Comparison of ENCODE assay signal across 23 mouse cellular contexts in the genomic region with DNA sequence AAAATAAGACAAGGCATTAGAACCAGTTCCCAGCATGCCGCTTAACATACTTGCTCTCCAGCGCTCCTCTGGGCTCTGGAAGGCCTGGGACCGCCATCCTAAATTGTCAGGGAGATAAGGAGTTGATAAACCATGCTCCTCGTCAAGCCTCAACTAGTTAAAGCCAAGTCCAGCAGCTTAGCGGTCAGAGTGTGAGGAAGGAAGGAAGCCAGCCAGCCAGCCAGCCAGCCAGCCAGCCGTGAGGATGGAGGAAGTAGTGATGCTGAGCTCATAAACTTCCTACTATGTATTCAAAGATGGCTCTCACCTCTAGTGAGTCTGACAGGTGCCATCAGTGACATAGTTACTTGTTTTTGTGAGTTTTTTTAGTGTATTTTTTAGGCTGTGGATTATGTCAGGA. TPM values are rescaled to one million over a fixed set of nuclear protein-coding genes. Genes with fewer than 3 reads are reported as not detected.
A peak's percentile ranks its signal among the peaks of the same experiment; 100 is the strongest.
DNase-seq lines count a peak whose midpoint lies in the region; ATAC-seq and TF ChIP-seq lines count a peak whose summit lies in the region.
"Had no signal": no experiment of that assay in that cellular context is flagged by ENCODE, and none has a peak within 500 bp of the region (broad histone marks: within the 10 kb centered on the region; RNA-seq: fewer than 3 reads in every experiment).

No protein-coding gene starts in this region.

- no peak overlapping the region for H3K4me3 ChIP-seq in heart, embryonic 13.5 days
- no peak overlapping the region for H3K4me3 ChIP-seq in heart, embryonic 10.5 days
- H3K4me3 ChIP-seq in layer of hippocampus, adult 2 months = no peak overlapping the region
- H3K4me3 ChIP-seq in MEL (ENCODE audit: control insufficient read depth in 1 of 2, insufficient read depth in 1 of 2, low read depth in 2 of 2, low read length in 2 of 2) = no peak overlapping the region
- no peak overlapping the region for H3K4me3 ChIP-seq in liver, postnatal 0 days (ENCODE audit: low read depth, low read length)
- H3K4me3 ChIP-seq: embryonic facial prominence, embryonic 13.5 days; hindbrain, embryonic 12.5 days; left cerebral cortex, adult 2 months; myocyte; stomach, embryonic 15.5 days had no signal

- ATAC-seq in heart, embryonic 13.5 days (ENCODE audit: extremely low read depth, insufficient number of reproducible peaks, low FRiP score, low TSS enrichment) = no peak
- no peak for ATAC-seq in liver, postnatal 0 days
- ATAC-seq: CD4-positive, CD25-positive, alpha-beta regulatory T cell, adult 4 months; forebrain, embryonic 14.5 days; inflammation-experienced regulatory T-cells, adult 6 months had no signal

- peak overlapping the region; percentile 63 for H3K9ac ChIP-seq in heart, embryonic 13.5 days
- H3K9ac ChIP-seq in MEL (ENCODE audit: control insufficient read depth, low read depth, low read length, poor library complexity, severe bottlenecking) = no peak overlapping the region
- no peak overlapping the region for H3K9ac ChIP-seq in liver, postnatal 0 days (replicated peaks)
- H3K9ac ChIP-seq: embryonic facial prominence, embryonic 13.5 days; hindbrain, embryonic 12.5 days; stomach, embryonic 15.5 days had no signal

- no peaks in the 10 kb centered on the region for H3K9me3 ChIP-seq in heart, embryonic 13.5 days
- no peaks in the 10 kb centered on the region for H3K9me3 ChIP-seq in heart, embryonic 10.5 days
- no peaks in the 10 kb centered on the region for H3K9me3 ChIP-seq in MEL (replicated peaks; ENCODE audit: insufficient read depth, low read length)
- no peaks in the 10 kb centered on the region for H3K9me3 ChIP-seq in liver, postnatal 0 days (ENCODE audit: low read length)
- H3K9me3 ChIP-seq: embryonic facial prominence, embryonic 13.5 days; G1E; hindbrain, embryonic 12.5 days; stomach, embryonic 15.5 days had no signal

- 23% methylated on average over 6 of the region's 6 CpGs for WGBS in heart, embryonic 13.5 days
- WGBS in heart, embryonic 10.5 days = 30% methylated on average over 6 of the region's 6 CpGs
- 59% methylated on average over 6 of the region's 6 CpGs for WGBS in liver, postnatal 0 days (ENCODE audit: insufficient replicate concordance)

- no peaks in the 10 kb centered on the region for H3K27me3 ChIP-seq in heart, embryonic 13.5 days (replicated peaks)
- H3K27me3 ChIP-seq in heart, embryonic 10.5 days (ENCODE audit: insufficient read depth, poor library complexity, severe bottlenecking) = no peaks in the 10 kb centered on the region
- no peaks in the 10 kb centered on the region for H3K27me3 ChIP-seq in MEL (ENCODE audit: control insufficient read depth in 1 of 2, insufficient read depth in 2 of 2, low read length in 2 of 2)
- no peaks in the 10 kb centered on the region for H3K27me3 ChIP-seq in liver, postnatal 0 days (ENCODE audit: insufficient read depth, low read length)
- H3K27me3 ChIP-seq: embryonic facial prominence, embryonic 13.5 days; hindbrain, embryonic 12.5 days; stomach, embryonic 15.5 days had no signal

- no peak overlapping the region for H3K4me2 ChIP-seq in heart, embryonic 13.5 days
- H3K4me2 ChIP-seq in liver, postnatal 0 days (ENCODE audit: low read depth, low read length) = no peak overlapping the region
- H3K4me2 ChIP-seq: embryonic facial prominence, embryonic 13.5 days; hindbrain, embryonic 12.5 days; stomach, embryonic 15.5 days had no signal

- TF ChIP-seq CTCF in layer of hippocampus, adult 2 months (conservative IDR thresholded peaks at IDR 0.05) = no peak
- no peak for TF ChIP-seq CTCF in MEL (IDR thresholded peaks at IDR 0.05 in 2 of 3, conservative IDR thresholded peaks at IDR 0.05 in 1 of 3; ENCODE audit: control insufficient read depth in 1 of 3, insufficient read depth in 1 of 3, low read depth in 2 of 3, low read length in 3 of 3, poor library complexity in 1 of 3, severe bottlenecking in 1 of 3)
- TF ChIP-seq CTCF in liver, postnatal 0 days (IDR thresholded peaks at IDR 0.05; ENCODE audit: low read depth) = no peak

- peak overlapping the region; percentile 70 for H3K27ac ChIP-seq in heart, embryonic 13.5 days (replicated peaks)
- H3K27ac ChIP-seq in heart, embryonic 10.5 days = no peak overlapping the region; the same call in 1 of the 2 replicates
- H3K27ac ChIP-seq in layer of hippocampus, adult 2 months = peak overlapping the region; percentile 53; the same call in 1 of the 2 replicates
- no peak overlapping the region for H3K27ac ChIP-seq in MEL (ENCODE audit: control insufficient read depth, low read depth, low read length)
- H3K27ac ChIP-seq in liver, postnatal 0 days (ENCODE audit: low read depth) = peak overlapping the region; percentile 30; the same call in 1 of the 2 replicates
- H3K27ac ChIP-seq: embryonic facial prominence, embryonic 13.5 days; hindbrain, embryonic 12.5 days; left cerebral cortex, adult 2 months; stomach, embryonic 15.5 days had no signal

- no peak for TF ChIP-seq RAD21 in MEL (IDR thresholded peaks at IDR 0.05; ENCODE audit: low read depth, low read length)

- H3K4me1 ChIP-seq in heart, embryonic 13.5 days = peaks cover 57% of the 10 kb centered on the region
- H3K4me1 ChIP-seq in heart, embryonic 10.5 days = peaks cover 46% of the 10 kb centered on the region
- H3K4me1 ChIP-seq in MEL (ENCODE audit: control insufficient read depth in 1 of 2, insufficient read depth in 2 of 2, low read length in 2 of 2) = peaks cover 3 to 9% of the 10 kb centered on the region in 2 experiments; a peak in 3 of 4 replicates
- peaks cover 25% of the 10 kb centered on the region for H3K4me1 ChIP-seq in liver, postnatal 0 days (ENCODE audit: insufficient read depth)

- peaks cover 87% of the 10 kb centered on the region for H3K36me3 ChIP-seq in heart, embryonic 13.5 days
- H3K36me3 ChIP-seq in heart, embryonic 10.5 days = peaks cover 91% of the 10 kb centered on the region
- peaks cover 2 to 25% of the 10 kb centered on the region in 2 experiments; a peak in 3 of 4 replicates for H3K36me3 ChIP-seq in MEL (ENCODE audit: control insufficient read depth in 1 of 2, insufficient read depth in 2 of 2, low read length in 2 of 2)
- H3K36me3 ChIP-seq in liver, postnatal 0 days (replicated peaks; ENCODE audit: insufficient read depth, low read length) = peaks cover 68% of the 10 kb centered on the region

- no peak for TF ChIP-seq POLR2A in MEL (IDR thresholded peaks at IDR 0.05; ENCODE audit: control insufficient read depth in 1 of 2, insufficient read depth in 1 of 2, low read depth in 1 of 2, low read length in 2 of 2, poor library complexity in 1 of 2)

- no peak for DNase-seq in heart, embryonic 10.5 days (ENCODE audit: low spot score)
- no peak for DNase-seq in layer of hippocampus, adult 2 months (ENCODE audit: low spot score in 2 of 2)
- DNase-seq in layer of hippocampus, postnatal 36 days = no peak
- DNase-seq in MEL (ENCODE audit: low read depth, low spot score) (peak; percentile 5), MN1 (ENCODE audit: low spot score) (no peak)
- DNase-seq in liver, postnatal 0 days = no peak
- DNase-seq in embryo, embryonic 10.5 days (ENCODE audit: low spot score) = no peak
- DNase-seq: adrenal gland, postnatal 36 days; cerebellum, postnatal 10 days; kidney, adult 8-10 months; left cerebral cortex, postnatal 4 days; midbrain, embryonic 14.5 days; thymus, adult 18-20 months had no signal

- peaks cover 13% of the 10 kb centered on the region for H3K79me2 ChIP-seq in MEL (ENCODE audit: control insufficient read depth, insufficient read depth, low read length, poor library complexity)

- TF ChIP-seq EP300 in MEL (IDR thresholded peaks at IDR 0.05; ENCODE audit: low read depth in 1 of 2, low read length in 2 of 2) = no peak
- TF ChIP-seq EP300 in liver, postnatal 0 days (IDR thresholded peaks at IDR 0.05; ENCODE audit: low read depth) = no peak

TF ChIP-seq in MEL, 35 proteins besides CTCF, POLR2A, EP300 and RAD21:
- TF ChIP-seq ZKSCAN1 (IDR thresholded peaks at IDR 0.05; ENCODE audit: low read depth, low read length) = peak; percentile 56; the same call in 1 of the 2 replicates
- TF ChIP-seq SIN3A (IDR thresholded peaks at IDR 0.05; ENCODE audit: low read length) = no peak
- no peak for TF ChIP-seq RCOR1 (IDR thresholded peaks at IDR 0.05; ENCODE audit: low read depth, low read length)
- TF ChIP-seq USF1 (IDR thresholded peaks at IDR 0.05; ENCODE audit: low read depth, low read length) = no peak
- TF ChIP-seq BHLHE40 (IDR thresholded peaks at IDR 0.05; ENCODE audit: borderline replicate concordance, low read depth, low read length) = no peak
- no peak for TF ChIP-seq MEF2A (IDR thresholded peaks at IDR 0.05; ENCODE audit: extremely low read depth, insufficient replicate concordance, low read depth, low read length, poor library complexity, severe bottlenecking)
- no peak for TF ChIP-seq CHD1 (IDR thresholded peaks at IDR 0.05; ENCODE audit: low read depth, low read length)

RNA-seq across cellular contexts. Expression of a gene that starts 5.5 kb away (rescaled TPM):
- polyA plus RNA-seq in heart, embryonic 13.5 days (2015; fragmentation: Nextera tagmentation; extraction: Ambion mirVana) = 36.7 and 44.7 TPM in 2 replicates
- 48.1 and 52.2 TPM in 2 replicates for polyA plus RNA-seq in heart, embryonic 10.5 days (2016; fragmentation: Nextera tagmentation; extraction: Ambion mirVana)
- 10 to 100 TPM; 25.4 to 27.5 TPM for total RNA-seq in layer of hippocampus, adult 2 months (2021)
- total RNA-seq in layer of hippocampus, postnatal 36 days (2021) = 10 to 100 TPM; 25.5 to 29.8 TPM
- 31.1 and 36.4 TPM in 2 replicates for total RNA-seq in MEL (2012; rRNA removed)
- 10 to 100 TPM in 1 of 2 experiments, not detected in 1; 35.7 TPM for polyA plus RNA-seq in MEL (2012; ENCODE audit: insufficient read depth in 1 of 2, insufficient read length in 2 of 2, low read depth in 1 of 2, low replicate concordance in 2 of 2, missing spikeins in 1 of 2)
- 14.2 TPM in 2 replicates for polyA plus RNA-seq in liver, postnatal 0 days (2015; fragmentation: Nextera tagmentation; extraction: Ambion mirVana)

RNA-seq across cellular contexts. Expression of a gene that starts 18.2 kb away (rescaled TPM):
- 414 and 475 TPM in 2 replicates for polyA plus RNA-seq in heart, embryonic 13.5 days (2015; fragmentation: Nextera tagmentation; extraction: Ambion mirVana)
- 377 and 438 TPM in 2 replicates for polyA plus RNA-seq in heart, embryonic 10.5 days (2016; fragmentation: Nextera tagmentation; extraction: Ambion mirVana)
- total RNA-seq in layer of hippocampus, adult 2 months (2021) = 100 to 1,000 TPM; 223 to 230 TPM
- 100 to 1,000 TPM; 226 to 241 TPM for total RNA-seq in layer of hippocampus, postnatal 36 days (2021)
- 247 and 248 TPM in 2 replicates for total RNA-seq in MEL (2012; rRNA removed)
- 100 to 1,000 TPM in 1 of 2 experiments, 10 to 100 TPM in 1; 74.9 to 327 TPM for polyA plus RNA-seq in MEL (2012; ENCODE audit: insufficient read depth in 1 of 2, insufficient read length in 2 of 2, low read depth in 1 of 2, low replicate concordance in 2 of 2, missing spikeins in 1 of 2)
- 128 and 129 TPM in 2 replicates for polyA plus RNA-seq in liver, postnatal 0 days (2015; fragmentation: Nextera tagmentation; extraction: Ambion mirVana)

Comparison
In these comparisons a context has a peak if more than half of its experiments do, and no peak if none do; other contexts are left out.
1. H3K27ac ChIP-seq: peak in heart, embryonic 13.5 days (single experiment), layer of hippocampus, adult 2 months (single experiment) and liver, postnatal 0 days (single experiment); none in heart, embryonic 10.5 days (single experiment) and MEL (single experiment).